Mouse (Mus musculus) ovary, adult 2 months (tissue): Measurements from ENCODE around the gene Gm10190. TPM values are rescaled to one million over a fixed set of nuclear protein-coding genes. Genes with fewer than 3 reads are reported as not detected.

Source experiments
- polyA plus RNA-seq: library from polyadenylated mRNA; depleted of rRNA; stranded (reverse); fragments of >200 nt; gene quantifications from 2 replicates; pipeline ENCODE4 v1.2.3, GENCODE M21; 2012; rRNA removed

Gm10190 gene
- 1.5 TPM in 1 of 2 replicates, not detected in the other for polyA plus RNA-seq

DNA sequence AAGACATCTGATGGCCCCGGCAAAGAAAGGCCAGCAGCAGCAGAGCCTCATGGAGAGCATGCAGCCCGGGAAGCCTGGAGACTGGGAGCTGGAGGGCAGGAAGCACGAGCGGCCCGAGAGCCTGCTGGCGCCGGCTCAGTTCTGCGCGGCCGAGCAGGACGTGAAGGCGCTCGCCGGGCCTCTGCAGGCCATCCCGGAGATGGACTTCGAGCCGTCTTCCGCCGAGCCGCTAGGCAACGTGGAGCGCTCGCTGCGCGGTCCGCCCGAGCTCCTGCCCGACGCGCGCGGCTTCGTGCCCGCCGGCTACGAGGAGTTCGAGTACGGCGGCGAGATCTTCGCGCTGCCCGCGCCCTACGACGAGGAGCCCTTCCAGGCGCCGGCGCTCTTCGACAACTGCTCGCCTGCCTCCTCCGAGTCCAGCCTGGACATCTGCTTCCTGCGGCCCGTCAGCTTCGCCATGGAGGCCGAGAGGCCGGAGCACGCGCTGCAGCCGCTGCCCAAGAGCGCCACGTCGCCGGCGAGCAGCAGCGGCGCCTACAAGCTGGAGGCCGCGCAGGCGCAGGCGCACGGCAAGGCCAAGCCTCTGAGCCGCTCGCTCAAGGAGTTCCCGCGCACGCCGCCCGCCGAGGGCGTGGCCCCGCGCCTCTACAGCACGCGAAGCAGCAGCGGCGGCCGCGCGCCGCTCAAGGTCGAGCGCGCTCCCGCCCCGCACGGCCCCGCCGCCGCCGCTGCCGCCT, at the start of gene Gm10190:
Gene Gm10190, minus strand, starts transcription at position 553 of the 737 bp plus-strand sequence.

Other genes with a start within 250 kb of the Gm10190 start
- 25.8 and 36.6 TPM in 2 replicates for gene Galm, start 246.1 kb downstream of the Gm10190 start, polyA plus RNA-seq
- 38.5 and 48.0 TPM in 2 replicates for gene Srsf7, start 166.2 kb downstream of the Gm10190 start, polyA plus RNA-seq
- gene Ttc39d, start 166.1 kb downstream of the Gm10190 start, polyA plus RNA-seq = 0.05 and 0.08 TPM in 2 replicates
- gene Gemin6, start 149.1 kb downstream of the Gm10190 start, polyA plus RNA-seq = 2.2 and 2.3 TPM in 2 replicates
- 1.9 and 3.3 TPM in 2 replicates for gene Morn2, start 83.3 kb downstream of the Gm10190 start, polyA plus RNA-seq
- gene Dhx57, start 83.1 kb downstream of the Gm10190 start, polyA plus RNA-seq = 8.0 and 10.0 TPM in 2 replicates
- 1.5 and 2.2 TPM in 2 replicates for gene Arhgef33, start 66.1 kb downstream of the Gm10190 start, polyA plus RNA-seq
- 2.9 TPM in 2 replicates for gene Sos1, start 106.9 kb upstream of the Gm10190 start, polyA plus RNA-seq
- 0.96 and 1.1 TPM in 2 replicates for gene Cdkl4, start 204.3 kb upstream of the Gm10190 start, polyA plus RNA-seq